Mouse (Mus musculus): ENCODE data around the gene Rreb1.

DNA sequence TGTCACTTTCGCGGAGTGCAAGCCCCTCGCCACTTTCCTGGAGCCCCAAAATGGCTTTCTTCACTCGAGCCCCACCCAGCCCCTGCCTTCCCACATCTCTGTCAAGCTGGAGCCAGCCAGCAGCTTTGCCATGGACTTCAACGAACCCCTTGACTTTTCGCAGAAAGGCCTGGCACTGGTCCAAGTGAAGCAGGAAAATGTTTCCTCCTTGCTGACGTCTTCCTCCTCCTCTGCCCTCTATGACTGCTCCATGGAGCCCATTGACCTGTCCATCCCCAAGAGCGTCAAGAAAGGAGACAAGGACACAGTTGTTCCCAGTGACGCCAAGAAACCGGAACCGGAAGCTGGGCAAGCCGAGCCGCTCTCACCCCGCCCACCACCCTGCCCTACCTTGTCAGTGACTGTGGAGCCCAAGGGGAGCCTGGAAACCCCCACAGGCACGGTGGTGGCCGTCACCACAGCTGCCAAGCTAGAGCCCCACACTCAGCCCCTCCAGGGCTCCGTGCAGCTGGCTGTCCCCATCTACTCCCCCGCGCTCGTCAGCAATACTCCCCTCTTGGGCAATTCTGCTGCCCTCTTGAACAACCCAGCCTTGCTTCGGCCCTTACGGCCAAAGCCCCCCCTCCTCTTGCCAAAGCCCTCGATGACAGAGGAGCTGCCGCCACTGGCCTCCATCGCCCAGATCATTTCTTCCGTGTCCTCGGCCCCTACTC lies 153.2 kb downstream of the Rreb1 start:
- no peak for TF ChIP-seq CTCF (IDR thresholded peaks at IDR 0.05; ENCODE audit: low read depth)
- TF ChIP-seq EP300 (IDR thresholded peaks at IDR 0.05; ENCODE audit: low read depth): no peak

All from heart, postnatal 0 days (tissue).